Mouse (Mus musculus): Measurements from ENCODE around the gene Dot1l. TPM values are rescaled to one million over a fixed set of nuclear protein-coding genes. Genes with fewer than 3 reads are reported as not detected.

Gene Dot1l
- polyA plus RNA-seq, 1 experiment, result 20.6 TPM

- peak overlapping the region; percentile 94 for H3K4me2 ChIP-seq (ENCODE audit: low read depth)
- H3K4me3 ChIP-seq, result peak overlapping the region; percentile 4
- no peak overlapping the region for H3ac ChIP-seq (ENCODE audit: control insufficient read depth, insufficient read length)
- H3K79me2 ChIP-seq (ENCODE audit: control insufficient read depth, insufficient read depth), result peaks cover 18% of the 10 kb centered on the region
- H3K36me3 ChIP-seq (ENCODE audit: control insufficient read depth, insufficient read depth), result no peaks in the 10 kb centered on the region
- no peak for TF ChIP-seq E2F4 (IDR thresholded peaks at IDR 0.05; ENCODE audit: insufficient read depth)
- H3K27me3 ChIP-seq (ENCODE audit: control insufficient read depth, insufficient read depth, insufficient read length), result no peaks in the 10 kb centered on the region
Measured at GRCm38 (mm10) chr10:80752079-80752625, 2.9 kb upstream of the Dot1l start.

- Histone ChIP-seq H3K4me3 (peak overlapping the region; percentile 64), H3K27me3 (ENCODE audit: control insufficient read depth, insufficient read depth, insufficient read length) (no peaks in the 10 kb centered on the region), H3K4me2 (ENCODE audit: low read depth) (peak overlapping the region; percentile 82), H3ac (ENCODE audit: control insufficient read depth, insufficient read length) (peak overlapping the region; percentile 88), H3K36me3 (ENCODE audit: control insufficient read depth, insufficient read depth) (no peaks in the 10 kb centered on the region), H3K79me2 (ENCODE audit: control insufficient read depth, insufficient read depth) (peaks cover 51% of the 10 kb centered on the region)
- TF ChIP-seq MAX (IDR thresholded peaks at IDR 0.05; ENCODE audit: low read depth) (no peak), TCF12 (IDR thresholded peaks at IDR 0.05; ENCODE audit: insufficient read depth, poor library complexity, severe bottlenecking) (no peak), USF1 (IDR thresholded peaks at IDR 0.05; ENCODE audit: low read depth) (no peak), MYOD1 (IDR thresholded peaks at IDR 0.05; ENCODE audit: control insufficient read depth in 1 of 3, insufficient read length in 2 of 3, low read depth in 2 of 3) (no peak)
Measured at GRCm38 (mm10) chr10:80755291-80756015, 447 bp downstream of the Dot1l start.

GRCm38 (mm10) chr10:80756099-80756498 is 1.1 kb downstream of the Dot1l start:
- Histone ChIP-seq H3K4me3 (peak overlapping the region; percentile 64), H3ac (ENCODE audit: control insufficient read depth, insufficient read length) (peak overlapping the region; percentile 88), H3K27me3 (ENCODE audit: control insufficient read depth, insufficient read depth, insufficient read length) (no peaks in the 10 kb centered on the region), H3K4me2 (ENCODE audit: low read depth) (peak overlapping the region; percentile 82), H3K79me2 (ENCODE audit: control insufficient read depth, insufficient read depth) (peaks cover 57% of the 10 kb centered on the region), H3K36me3 (ENCODE audit: control insufficient read depth, insufficient read depth) (no peaks in the 10 kb centered on the region)
- TF ChIP-seq MYOG (IDR thresholded peaks at IDR 0.05; ENCODE audit: control insufficient read depth in 1 of 3, insufficient read depth in 1 of 3, insufficient read length in 2 of 3, low read depth in 2 of 3) (no peak), MYOD1 (IDR thresholded peaks at IDR 0.05; ENCODE audit: control insufficient read depth in 1 of 3, insufficient read length in 2 of 3, low read depth in 2 of 3) (peak in 2 of 3 experiments; percentile 10 to 69)

DNA sequence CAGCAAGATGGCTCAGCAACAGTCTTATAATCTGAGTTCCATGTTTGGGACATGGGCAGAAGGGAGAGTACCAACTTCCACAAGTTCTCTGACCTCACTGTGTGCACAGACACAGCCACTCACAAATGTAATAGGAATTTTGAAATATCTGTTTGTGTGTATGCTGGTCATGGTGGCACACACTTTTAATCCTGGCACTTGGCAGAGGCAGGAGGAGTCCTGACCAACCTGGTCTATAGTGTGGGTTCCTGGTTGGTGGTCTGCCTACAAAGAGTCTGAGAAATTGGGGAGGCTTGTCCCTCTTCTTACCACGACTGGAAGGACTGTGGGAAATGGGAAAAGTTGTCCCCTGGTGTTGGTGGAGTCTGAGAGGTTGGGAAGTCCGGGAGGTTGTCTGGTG is 1.5 kb downstream of the Dot1l start:
- Histone ChIP-seq H3K36me3 (ENCODE audit: control insufficient read depth, insufficient read depth) (no peaks in the 10 kb centered on the region), H3K4me2 (ENCODE audit: low read depth) (peak overlapping the region; percentile 82), H3ac (ENCODE audit: control insufficient read depth, insufficient read length) (peak overlapping the region; percentile 88), H3K79me2 (ENCODE audit: control insufficient read depth, insufficient read depth) (peaks cover 61% of the 10 kb centered on the region), H3K4me3 (peak overlapping the region; percentile 64), H3K27me3 (ENCODE audit: control insufficient read depth, insufficient read depth, insufficient read length) (no peaks in the 10 kb centered on the region)
- TF ChIP-seq MYOG (IDR thresholded peaks at IDR 0.05; ENCODE audit: control insufficient read depth in 1 of 3, insufficient read depth in 1 of 3, insufficient read length in 2 of 3, low read depth in 2 of 3) (no peak), E2F4 (IDR thresholded peaks at IDR 0.05; ENCODE audit: insufficient read depth) (no peak), MAX (IDR thresholded peaks at IDR 0.05; ENCODE audit: low read depth) (no peak), POLR2A (IDR thresholded peaks at IDR 0.05; ENCODE audit: insufficient read length, low read depth) (no peak), TCF12 (IDR thresholded peaks at IDR 0.05; ENCODE audit: insufficient read depth, poor library complexity, severe bottlenecking) (no peak), MYOD1 (IDR thresholded peaks at IDR 0.05; ENCODE audit: control insufficient read depth in 1 of 3, insufficient read length in 2 of 3, low read depth in 2 of 3) (no peak), POLR2AphosphoS2 (IDR thresholded peaks at IDR 0.05; ENCODE audit: insufficient read length, low read depth) (no peak), REST (IDR thresholded peaks at IDR 0.05; ENCODE audit: insufficient read depth, insufficient read length) (no peak), USF1 (IDR thresholded peaks at IDR 0.05; ENCODE audit: low read depth) (no peak), CEBPB (IDR thresholded peaks at IDR 0.05; ENCODE audit: insufficient read depth, poor library complexity, severe bottlenecking) (no peak), TCF3 (IDR thresholded peaks at IDR 0.05; ENCODE audit: insufficient read length, low read depth) (no peak), SRF (IDR thresholded peaks at IDR 0.05; ENCODE audit: control insufficient read depth, insufficient read length, low read depth) (no peak)

DNA sequence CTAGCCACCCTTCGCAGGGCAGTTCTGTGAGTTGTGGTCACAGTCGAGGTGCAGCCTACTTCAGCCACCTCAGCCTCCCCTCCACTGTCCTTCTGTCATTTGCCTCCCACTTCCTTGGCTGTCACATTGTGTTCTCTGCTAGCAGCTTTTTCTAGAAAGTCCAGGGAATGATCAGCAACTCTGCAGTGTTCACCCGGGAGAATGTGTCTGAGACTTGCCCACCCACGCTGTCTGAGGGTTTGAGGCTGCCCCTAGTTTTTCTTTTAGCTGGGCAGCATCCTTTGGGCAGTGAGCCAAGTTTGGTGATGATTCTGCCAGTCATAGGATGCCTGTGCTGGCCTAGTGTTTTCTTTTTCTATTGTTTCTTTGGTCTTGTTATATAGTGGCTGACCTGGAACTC is 2.0 kb downstream of the Dot1l start:
- Histone ChIP-seq H3K4me2 (ENCODE audit: low read depth) (peak overlapping the region; percentile 82), H3K27me3 (ENCODE audit: control insufficient read depth, insufficient read depth, insufficient read length) (no peaks in the 10 kb centered on the region), H3K79me2 (ENCODE audit: control insufficient read depth, insufficient read depth) (peaks cover 66% of the 10 kb centered on the region), H3ac (ENCODE audit: control insufficient read depth, insufficient read length) (peak overlapping the region; percentile 88), H3K36me3 (ENCODE audit: control insufficient read depth, insufficient read depth) (no peaks in the 10 kb centered on the region), H3K4me3 (peak overlapping the region; percentile 64)
- no peak for TF ChIP-seq MYOG (IDR thresholded peaks at IDR 0.05; ENCODE audit: control insufficient read depth in 1 of 3, insufficient read depth in 1 of 3, insufficient read length in 2 of 3, low read depth in 2 of 3)
- no peak for TF ChIP-seq MYOD1 (IDR thresholded peaks at IDR 0.05; ENCODE audit: control insufficient read depth in 1 of 3, insufficient read length in 2 of 3, low read depth in 2 of 3)
- no peak for TF ChIP-seq POLR2AphosphoS2 (IDR thresholded peaks at IDR 0.05; ENCODE audit: insufficient read length, low read depth)
- no peak for TF ChIP-seq REST (IDR thresholded peaks at IDR 0.05; ENCODE audit: insufficient read depth, insufficient read length)
- no peak for TF ChIP-seq CEBPB (IDR thresholded peaks at IDR 0.05; ENCODE audit: insufficient read depth, poor library complexity, severe bottlenecking)
- TF ChIP-seq POLR2A (IDR thresholded peaks at IDR 0.05; ENCODE audit: insufficient read length, low read depth), result no peak
- TF ChIP-seq TCF3 (IDR thresholded peaks at IDR 0.05; ENCODE audit: insufficient read length, low read depth), result no peak
- no peak for TF ChIP-seq SRF (IDR thresholded peaks at IDR 0.05; ENCODE audit: control insufficient read depth, insufficient read length, low read depth)
- no peak for TF ChIP-seq E2F4 (IDR thresholded peaks at IDR 0.05; ENCODE audit: insufficient read depth)
- TF ChIP-seq USF1 (IDR thresholded peaks at IDR 0.05; ENCODE audit: low read depth), result no peak
- TF ChIP-seq MAX (IDR thresholded peaks at IDR 0.05; ENCODE audit: low read depth), result no peak
- no peak for TF ChIP-seq TCF12 (IDR thresholded peaks at IDR 0.05; ENCODE audit: insufficient read depth, poor library complexity, severe bottlenecking)
